Mouse (Mus musculus) limb, embryonic 10.5 days (tissue): Measurements from ENCODE around the gene Hoxc11. TPM values are rescaled to one million over a fixed set of nuclear protein-coding genes. Genes with fewer than 3 reads are reported as not detected.

Experiments
- DNase-seq: peaks from one replicate; pipeline ENCODE4 v3.0.0-alpha.2; 2017; ENCODE audit warnings: low spot score
- H3K27ac ChIP-seq: fragments of 300-500 bp; sonication (generic); 2 replicates; pipeline ENCODE4 v1.5.1; 2016; ENCODE audit warnings: mild to moderate bottlenecking
- H3K27me3 ChIP-seq: fragments of 300-500 bp; sonication (generic); 2 replicates; pipeline ENCODE4 v1.6.1; 2016; ENCODE audit warnings: low read depth, mild to moderate bottlenecking; ENCODE audit not compliant: poor library complexity, severe bottlenecking
- H3K36me3 ChIP-seq: fragments of 300-500 bp; sonication (generic); 2 replicates; pipeline ENCODE4 v1.6.1; 2016; ENCODE audit warnings: mild to moderate bottlenecking, moderate library complexity
- H3K4me1 ChIP-seq: fragments of 300-500 bp; sonication (generic); 2 replicates; pipeline ENCODE4 v1.6.1; 2016
- H3K4me3 ChIP-seq: fragments of 300-500 bp; sonication (generic); 2 replicates; pipeline ENCODE4 v1.5.1; 2016; ENCODE audit warnings: mild to moderate bottlenecking, moderate library complexity
- H3K9me3 ChIP-seq: fragments of 300-500 bp; sonication (generic); replicated peaks from 2 replicates; pipeline ENCODE4 v1.6.1; 2016; ENCODE audit warnings: mild to moderate bottlenecking
- WGBS: fragments of 180-500 bp; shearing (Covaris S2); methylation state at CpG from one replicate; pipeline ENCODE4 v1.1.7; 2016; 5-methylcytosine and 5-hydroxymethylcytosine counted together
- polyA plus RNA-seq: library from polyadenylated mRNA; unstranded; fragments of >200 nt; fragmentation: Nextera tagmentation; extraction: Ambion mirVana; gene quantifications from 2 replicates; pipeline ENCODE4 v1.2.1, GENCODE M21; 2016

Gene Hoxc11
- polyA plus RNA-seq, 1 experiment from 2014 or later = 4.7 TPM

- H3K9me3 ChIP-seq = no peaks in the 10 kb centered on the region
- no peaks in the 10 kb centered on the region for H3K36me3 ChIP-seq
- DNase-seq = no peak
- peaks cover 58% of the 10 kb centered on the region for H3K4me1 ChIP-seq
- 2% methylated on average over 8 of the region's 8 CpGs for WGBS
- peak overlapping the region; percentile 58 for H3K4me3 ChIP-seq
- H3K27me3 ChIP-seq = peaks cover 100% of the 10 kb centered on the region
- peak overlapping the region; percentile 93 for H3K27ac ChIP-seq
Observed at GRCm38 (mm10) chr15:102963259-102963658, 9.0 kb downstream of the Hoxc11 start.

GRCm38 (mm10) chr15:102963671-102964640 is 9.7 kb downstream of the Hoxc11 start:
- Histone ChIP-seq H3K9me3 (no peaks in the 10 kb centered on the region), H3K4me1 (peaks cover 57% of the 10 kb centered on the region), H3K27ac (peak overlapping the region; percentile 93), H3K36me3 (no peaks in the 10 kb centered on the region), H3K27me3 (peaks cover 100% of the 10 kb centered on the region), H3K4me3 (peak overlapping the region; percentile 58)
- under 1% methylated on average over 28 of the region's 28 CpGs for WGBS
- peak; percentile 84 for DNase-seq

- H3K4me1 ChIP-seq = peaks cover 48% of the 10 kb centered on the region
- 2% methylated on average over 26 of the region's 26 CpGs for WGBS
- peak overlapping the region; percentile 93 for H3K27ac ChIP-seq
- H3K27me3 ChIP-seq = peaks cover 100% of the 10 kb centered on the region
- no peaks in the 10 kb centered on the region for H3K36me3 ChIP-seq
- peak; percentile 71 for DNase-seq
- no peaks in the 10 kb centered on the region for H3K9me3 ChIP-seq
- peak overlapping the region; percentile 58 for H3K4me3 ChIP-seq
Observed at GRCm38 (mm10) chr15:102965003-102965891, 11.0 kb downstream of the Hoxc11 start.

GRCm38 (mm10) chr15:102965892-102966775 is 11.9 kb downstream of the Hoxc11 start:
- DNase-seq = peak; percentile 99
- H3K36me3 ChIP-seq = no peaks in the 10 kb centered on the region
- WGBS = 1% methylated on average over 30 of the region's 30 CpGs
- H3K4me3 ChIP-seq = peak overlapping the region; percentile 58
- peaks cover 41% of the 10 kb centered on the region for H3K4me1 ChIP-seq
- H3K9me3 ChIP-seq = no peaks in the 10 kb centered on the region
- H3K27ac ChIP-seq = peak overlapping the region; percentile 93
- H3K27me3 ChIP-seq = peaks cover 100% of the 10 kb centered on the region

GRCm38 (mm10) chr15:102966776-102967311 is 12.6 kb downstream of the Hoxc11 start, which contains the start of gene Hoxc10:
Hoxc10 (plus strand) TSS chr15:102966796.
- Histone ChIP-seq H3K4me3 (peak within 1 kb of the TSS; percentile 58), H3K27ac (peak within 1 kb of the TSS; percentile 93), H3K9me3 (no peaks in the 10 kb centered on the region), H3K36me3 (no peaks in the 10 kb centered on the region), H3K27me3 (peaks cover 100% of the 10 kb centered on the region), H3K4me1 (peaks cover 38% of the 10 kb centered on the region)
- WGBS = 3% methylated on average over 27 of the region's 27 CpGs
- peak; percentile 66 for DNase-seq

- Histone ChIP-seq H3K4me3 (peak within 1 kb of the TSS; percentile 58), H3K27me3 (peaks cover 100% of the 10 kb centered on the region), H3K36me3 (no peaks in the 10 kb centered on the region), H3K4me1 (peaks cover 39% of the 10 kb centered on the region), H3K9me3 (no peaks in the 10 kb centered on the region), H3K27ac (peak within 1 kb of the TSS; percentile 93)
- no peak for DNase-seq
- 3% methylated on average over 12 of the region's 12 CpGs for WGBS
Observed at GRCm38 (mm10) chr15:102967312-102967510, 13.0 kb downstream of the Hoxc11 start, which contains the start of gene Hoxc5. Hoxc5 (plus strand) TSS chr15:102967443.

GRCm38 (mm10) chr15:102967511-102968397 is 13.5 kb downstream of the Hoxc11 start:
- 1% methylated on average over 34 of the region's 34 CpGs for WGBS
- Histone ChIP-seq H3K4me1 (peaks cover 43% of the 10 kb centered on the region), H3K27ac (peak overlapping the region; percentile 93), H3K9me3 (no peaks in the 10 kb centered on the region), H3K4me3 (peak overlapping the region; percentile 58), H3K36me3 (no peaks in the 10 kb centered on the region), H3K27me3 (peaks cover 100% of the 10 kb centered on the region)
- no peak for DNase-seq

GRCm38 (mm10) chr15:102969296-102969695 is 15.1 kb downstream of the Hoxc11 start:
- H3K36me3 ChIP-seq = no peaks in the 10 kb centered on the region
- peak overlapping the region; percentile 93 for H3K27ac ChIP-seq
- peaks cover 100% of the 10 kb centered on the region for H3K27me3 ChIP-seq
- no peak for DNase-seq
- WGBS = 35% methylated on average over 1 of the region's 1 CpGs
- peak overlapping the region; percentile 58; the same call in 1 of the 2 replicates for H3K4me3 ChIP-seq
- peaks cover 38% of the 10 kb centered on the region for H3K4me1 ChIP-seq
- no peaks in the 10 kb centered on the region for H3K9me3 ChIP-seq

- Histone ChIP-seq H3K27me3 (peaks cover 100% of the 10 kb centered on the region), H3K9me3 (no peaks in the 10 kb centered on the region), H3K27ac (peak overlapping the region; percentile 33; the same call in 1 of the 2 replicates), H3K4me1 (peaks cover 37% of the 10 kb centered on the region), H3K4me3 (peak overlapping the region; percentile 29), H3K36me3 (no peaks in the 10 kb centered on the region)
- DNase-seq = no peak
- under 1% methylated on average over 12 of the region's 12 CpGs for WGBS
Observed at GRCm38 (mm10) chr15:102970740-102971139, 16.5 kb downstream of the Hoxc11 start.

- Histone ChIP-seq H3K9me3 (no peaks in the 10 kb centered on the region), H3K4me1 (peaks cover 40% of the 10 kb centered on the region), H3K4me3 (peak overlapping the region; percentile 46), H3K27me3 (peaks cover 100% of the 10 kb centered on the region), H3K36me3 (no peaks in the 10 kb centered on the region), H3K27ac (peak overlapping the region; percentile 79)
- no peak for DNase-seq
- WGBS = 1% methylated on average over 21 of the region's 21 CpGs
Observed at GRCm38 (mm10) chr15:102972254-102972653, 18.0 kb downstream of the Hoxc11 start.

- peak overlapping the region; percentile 46 for H3K4me3 ChIP-seq
- peaks cover 100% of the 10 kb centered on the region for H3K27me3 ChIP-seq
- DNase-seq = no peak
- no peaks in the 10 kb centered on the region for H3K36me3 ChIP-seq
- H3K4me1 ChIP-seq = peaks cover 39% of the 10 kb centered on the region
- H3K9me3 ChIP-seq = no peaks in the 10 kb centered on the region
- 2% methylated on average over 6 of the region's 6 CpGs for WGBS
- peak overlapping the region; percentile 79 for H3K27ac ChIP-seq
Observed at GRCm38 (mm10) chr15:102972753-102973152, 18.5 kb downstream of the Hoxc11 start.
